Mouse (Mus musculus) telencephalon, adult 2 months (tissue): Measurements from ENCODE around the gene Blvrb.
"Not testable (repeated sequence)": the region's sequence is repeated elsewhere in the genome, so short reads cannot be mapped to it uniquely, and the experiment has no call there.

ENCODE experiments used
- DNase-seq: peaks from one replicate; pipeline ENCODE4 v3.0.0-alpha.2; 2011; ENCODE audit warnings: low read depth, low spot score

Blvrb gene

DNA sequence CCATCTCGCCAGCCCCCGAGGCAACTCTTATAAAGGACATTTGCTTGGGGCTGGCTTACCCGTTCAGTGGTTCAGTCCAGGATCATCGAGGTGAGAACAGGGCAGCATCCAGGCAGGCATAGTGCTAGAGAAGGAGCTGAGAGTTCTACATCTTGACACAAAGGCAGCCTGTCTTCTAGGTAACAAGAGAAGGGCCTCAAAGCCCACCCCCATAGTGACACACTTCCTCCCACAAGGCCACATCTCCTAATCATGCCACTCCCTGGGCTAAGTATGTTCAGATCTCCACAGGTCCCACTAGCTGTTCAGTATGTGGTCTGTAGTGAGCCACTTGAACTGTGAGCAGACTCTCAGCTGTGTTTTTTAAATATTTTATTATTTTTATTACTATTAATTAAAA is 36.1 kb downstream of the Blvrb start:
- DNase-seq, result no peak

DNA sequence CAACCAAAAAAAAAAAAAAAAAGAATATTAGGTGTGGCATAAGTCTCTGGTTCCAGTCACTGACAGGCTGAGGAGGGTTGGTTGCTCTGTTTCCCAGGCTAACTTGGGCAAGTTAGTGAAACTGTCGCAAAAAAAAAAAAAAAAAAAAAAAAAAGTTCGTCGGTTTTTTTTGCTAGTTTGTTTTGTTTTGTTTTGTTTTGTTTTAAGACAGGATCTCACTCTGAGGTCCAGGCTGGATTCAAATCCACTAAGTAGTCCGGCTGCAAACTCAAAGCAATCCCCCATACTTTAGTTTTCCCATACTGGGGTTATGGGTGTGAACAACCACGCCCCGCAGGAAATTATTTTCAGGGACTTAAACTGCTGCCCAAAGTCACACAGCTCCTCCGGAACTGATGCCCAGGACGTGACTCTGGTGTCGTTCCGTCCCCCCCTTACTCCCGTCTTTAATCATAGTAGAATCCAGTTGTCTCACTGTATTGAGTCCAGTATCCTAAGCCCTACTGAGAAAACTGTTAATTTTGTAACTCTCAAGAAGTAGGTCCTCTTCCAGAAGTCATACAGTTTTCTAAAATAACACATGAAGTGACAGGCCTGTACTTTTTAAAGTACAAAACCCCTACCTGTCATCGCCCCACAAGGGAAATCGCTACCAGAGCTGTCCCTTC is 38.5 kb downstream of the Blvrb start:
- no peak for DNase-seq

DNA sequence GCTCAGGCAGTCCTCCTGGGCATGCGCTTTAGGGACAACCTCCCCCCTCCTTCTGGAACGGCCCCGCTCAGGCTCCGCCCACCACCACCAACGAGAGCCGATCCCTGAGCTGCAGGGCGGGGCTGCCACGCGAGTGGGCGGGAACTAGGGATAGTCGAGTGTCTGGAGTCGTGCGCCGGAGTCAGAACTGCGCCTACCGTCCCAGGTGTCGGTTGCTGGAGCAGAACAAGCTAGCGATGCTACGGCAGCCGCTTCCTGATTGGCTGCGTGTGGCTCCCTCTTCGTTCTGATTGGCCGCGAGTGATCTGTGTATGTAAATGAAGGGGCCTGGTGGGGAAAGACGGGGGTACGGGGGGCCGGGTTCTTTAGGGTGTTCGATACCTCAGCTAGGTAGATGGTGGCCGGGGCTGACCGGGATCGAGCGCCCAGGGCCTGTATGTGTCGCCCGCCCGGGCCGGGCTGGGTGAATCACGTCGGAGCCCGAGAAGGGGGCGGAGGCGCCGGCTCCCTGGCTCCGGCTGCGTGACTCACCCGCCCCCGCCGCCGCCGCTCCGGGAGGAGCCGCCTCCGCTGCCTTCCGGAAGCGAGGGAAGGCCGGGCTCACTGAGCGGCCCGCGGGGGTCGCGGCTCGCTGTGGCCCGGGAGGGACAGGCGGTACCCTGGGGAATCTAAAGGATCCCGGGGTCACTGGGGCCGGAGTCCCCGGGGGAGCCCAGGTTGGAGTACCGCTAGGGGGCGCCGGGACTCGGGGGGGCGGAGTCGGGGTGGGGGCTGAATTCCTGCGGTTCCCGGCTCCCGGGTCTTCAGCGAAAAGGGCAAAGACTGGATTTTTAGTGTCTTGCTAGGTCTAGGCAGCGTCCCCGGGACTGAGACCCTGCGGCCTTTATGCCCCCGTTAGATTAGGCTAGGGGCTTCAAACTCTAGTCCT is 39.3 kb downstream of the Blvrb start, which contains the start of gene Sertad1:
Sertad1 (plus strand) TSS at position 141 of the 928 bp plus-strand sequence.
- DNase-seq, result peak; percentile 99

DNA sequence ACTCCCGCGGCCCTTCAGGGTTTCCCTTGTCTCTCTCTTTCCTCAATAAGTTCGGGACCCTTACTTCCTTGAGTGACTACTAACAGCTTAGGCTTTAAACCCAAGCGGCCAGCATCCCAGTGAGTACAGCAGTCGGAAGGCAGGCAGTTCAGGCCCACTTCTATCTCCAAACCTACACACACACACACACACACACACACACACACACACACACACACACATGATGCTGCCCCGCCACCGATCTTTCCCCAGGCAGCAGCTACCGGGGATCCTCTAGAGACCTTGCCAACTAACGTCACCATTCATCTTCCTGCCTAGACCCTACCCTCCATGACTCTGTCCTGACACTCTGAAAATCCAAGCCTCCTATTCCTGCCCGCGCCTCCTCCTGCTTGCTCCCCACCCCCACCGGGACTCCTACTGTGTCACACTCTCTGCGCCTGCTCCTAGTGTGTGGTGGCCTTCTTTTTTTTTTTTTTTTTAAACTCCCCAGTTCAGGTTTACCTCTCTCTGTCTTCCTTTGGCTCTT is 40.0 kb downstream of the Blvrb start:
- DNase-seq, result no peak

DNA sequence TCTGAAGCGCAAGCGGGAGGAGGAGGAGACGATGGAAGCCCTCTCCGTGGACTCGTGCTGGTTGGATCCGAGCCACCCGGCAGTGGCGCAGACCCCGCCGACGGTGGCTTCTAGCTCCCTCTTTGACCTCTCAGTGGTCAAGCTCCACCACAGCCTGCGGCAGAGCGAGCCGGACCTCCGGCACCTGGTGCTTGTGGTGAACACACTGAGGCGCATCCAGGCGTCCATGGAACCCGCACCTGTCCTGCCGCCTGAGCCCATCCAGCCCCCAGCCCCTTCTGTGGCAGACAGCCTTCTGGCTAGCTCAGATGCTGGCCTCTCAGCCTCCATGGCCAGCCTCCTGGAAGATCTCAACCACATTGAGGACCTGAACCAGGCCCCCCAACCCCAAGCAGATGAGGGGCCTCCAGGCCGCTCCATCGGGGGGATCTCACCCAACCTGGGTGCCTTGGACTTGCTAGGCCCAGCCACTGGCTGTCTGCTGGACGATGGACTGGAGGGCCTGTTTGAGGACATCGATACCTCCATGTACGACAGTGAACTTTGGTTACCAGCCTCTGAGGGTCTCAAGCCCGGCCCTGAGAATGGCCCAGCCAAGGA is 41.6 kb downstream of the Blvrb start:
- DNase-seq, result no peak

DNA sequence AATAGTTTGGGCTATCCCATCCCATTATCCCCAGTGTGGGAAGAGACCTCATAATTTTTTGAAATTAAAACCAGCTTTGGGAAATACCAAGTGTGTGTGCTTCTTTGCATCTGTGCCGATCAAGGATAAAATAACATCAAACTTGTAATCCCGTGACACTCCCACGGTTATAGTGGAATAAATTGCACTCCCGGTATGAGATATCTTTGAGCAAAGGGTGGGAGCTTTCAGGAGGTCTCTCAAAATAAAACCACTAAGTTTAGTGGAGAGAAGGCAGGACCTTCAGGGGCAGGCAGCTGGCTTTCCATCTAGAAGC is 42.4 kb downstream of the Blvrb start:
- no peak for DNase-seq

DNA sequence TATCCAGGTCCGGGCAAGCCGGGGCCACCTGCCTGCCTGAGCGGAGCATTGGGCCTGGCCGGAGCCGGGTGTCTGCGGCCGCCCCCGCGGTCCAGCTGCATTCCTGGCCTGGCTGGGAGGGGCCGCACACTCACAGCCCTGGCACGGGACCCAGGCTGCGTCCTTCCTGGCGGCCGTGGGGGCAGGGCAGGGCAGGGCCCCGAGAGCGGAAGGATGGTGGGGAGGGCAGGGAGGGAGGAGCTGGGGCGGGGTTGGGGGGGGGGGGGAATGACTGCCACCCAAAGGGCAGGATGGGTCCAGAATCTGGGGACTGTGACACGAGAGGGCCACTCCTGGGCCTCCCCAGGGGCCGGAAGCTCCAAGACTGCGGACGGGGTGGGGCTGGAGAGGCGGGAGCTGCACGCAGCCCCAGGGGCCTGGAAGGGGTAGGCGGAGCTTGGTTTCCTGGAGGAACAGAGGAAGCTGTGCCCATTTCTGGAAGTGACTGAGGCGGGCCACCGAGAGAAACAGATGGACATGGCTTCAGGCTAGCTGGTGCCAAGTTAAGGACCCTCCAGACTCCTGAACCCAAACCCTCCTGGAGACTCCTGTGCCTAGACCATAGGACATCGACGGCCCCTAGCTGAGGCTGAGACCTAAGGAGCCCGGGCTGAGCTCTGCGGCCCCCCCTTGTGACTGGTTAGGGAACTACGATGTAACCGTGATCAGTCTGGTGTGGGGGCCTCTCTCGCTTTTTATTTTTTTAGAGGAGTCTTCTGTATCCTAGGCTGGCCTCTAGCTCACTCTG is 43.0 kb downstream of the Blvrb start:
- DNase-seq, result no peak

DNA sequence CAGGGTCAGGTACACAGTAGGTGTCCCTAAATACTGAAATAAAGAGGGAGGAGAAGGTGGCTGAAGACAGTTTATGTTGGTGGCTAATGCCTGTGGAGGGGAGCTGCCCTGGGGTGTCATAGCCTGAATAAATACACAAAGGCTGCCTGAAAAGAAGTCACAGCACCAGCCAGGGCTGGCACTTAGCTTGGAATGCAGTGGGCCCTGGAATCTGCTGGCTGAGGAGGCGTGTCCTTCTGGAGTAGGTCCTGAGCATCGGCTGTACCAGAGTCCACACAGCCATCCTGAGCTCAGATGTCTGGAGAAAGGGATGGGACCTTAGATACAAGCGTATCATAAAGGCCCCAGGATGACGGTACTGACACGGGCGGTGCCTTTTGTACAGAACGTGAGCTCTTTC is 44.1 kb downstream of the Blvrb start:
- DNase-seq, result no peak

DNA sequence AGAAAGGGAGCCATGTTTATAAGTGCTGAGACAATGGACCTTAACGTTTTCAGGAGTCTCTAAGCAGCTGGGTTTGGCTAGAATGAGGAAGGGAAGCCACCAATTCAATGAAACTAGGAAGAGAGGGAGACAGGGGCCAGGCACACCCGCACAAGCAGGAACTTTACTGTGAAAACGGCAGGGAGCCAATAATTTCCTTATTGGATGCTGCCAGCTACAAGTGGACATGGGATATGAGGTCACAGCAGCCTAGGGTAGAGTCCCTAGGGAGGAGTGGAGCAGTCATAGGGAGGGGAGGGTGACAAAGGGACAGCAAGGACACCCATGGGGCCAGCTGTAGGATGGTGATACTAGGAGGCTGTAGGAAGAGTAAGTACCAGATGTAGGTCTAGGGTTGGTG is 45.2 kb downstream of the Blvrb start:
- DNase-seq, result no peak

DNA sequence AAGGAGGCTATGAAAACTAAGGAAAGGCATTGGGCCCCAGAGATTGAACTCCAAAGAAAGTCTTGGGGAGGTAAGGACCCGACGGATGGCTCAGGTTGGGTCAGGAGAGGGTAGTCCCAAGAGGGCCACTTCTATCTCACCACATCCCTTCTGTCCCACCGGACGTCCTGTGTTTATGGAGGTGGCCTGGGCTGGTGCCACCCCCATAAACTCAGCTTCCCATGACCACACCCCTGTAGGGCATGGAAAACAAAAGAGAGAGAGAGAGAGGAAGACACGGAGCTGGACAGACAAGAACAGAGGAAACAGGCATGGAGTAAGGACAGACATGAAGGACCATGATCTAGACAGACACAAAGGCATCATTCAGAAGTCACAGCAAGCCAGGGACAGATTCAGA is 45.7 kb downstream of the Blvrb start:
- DNase-seq, result no peak

DNA sequence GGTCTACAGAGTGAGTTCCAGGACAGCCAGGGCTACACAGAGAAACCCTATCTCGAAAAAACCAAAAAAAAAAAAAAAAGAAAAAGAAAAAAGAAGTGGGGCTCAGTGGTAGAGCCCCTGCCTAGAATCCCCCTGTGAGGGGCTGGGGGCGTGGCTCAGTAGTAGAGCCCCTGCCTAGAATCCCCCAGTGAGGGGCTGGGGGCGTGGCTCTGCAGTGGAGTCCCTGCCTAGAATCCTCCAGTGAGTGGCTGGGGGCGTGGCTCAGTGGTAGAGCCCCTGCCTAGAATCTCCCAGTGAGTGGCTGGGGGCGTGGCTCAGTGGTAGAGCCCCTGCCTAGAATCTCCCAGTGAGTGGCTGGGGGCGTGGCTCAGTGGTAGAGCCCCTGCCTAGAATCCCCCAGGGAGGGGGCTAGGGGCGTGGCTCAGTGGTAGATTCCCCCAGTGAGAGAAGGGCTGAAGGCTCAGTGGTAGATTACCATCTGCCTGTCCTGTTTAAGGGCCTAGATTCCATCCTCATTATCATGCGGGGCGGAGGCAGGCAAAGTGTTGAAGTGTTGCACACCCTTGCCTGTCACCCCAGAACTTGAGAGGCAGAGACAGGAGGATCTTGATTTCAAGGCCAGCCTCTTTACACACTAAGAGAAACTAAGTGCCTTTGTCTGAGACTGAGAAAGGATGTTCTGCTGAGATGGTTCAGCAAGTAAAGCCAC is 47.0 kb downstream of the Blvrb start:
- DNase-seq, result not testable (repeated sequence)

DNA sequence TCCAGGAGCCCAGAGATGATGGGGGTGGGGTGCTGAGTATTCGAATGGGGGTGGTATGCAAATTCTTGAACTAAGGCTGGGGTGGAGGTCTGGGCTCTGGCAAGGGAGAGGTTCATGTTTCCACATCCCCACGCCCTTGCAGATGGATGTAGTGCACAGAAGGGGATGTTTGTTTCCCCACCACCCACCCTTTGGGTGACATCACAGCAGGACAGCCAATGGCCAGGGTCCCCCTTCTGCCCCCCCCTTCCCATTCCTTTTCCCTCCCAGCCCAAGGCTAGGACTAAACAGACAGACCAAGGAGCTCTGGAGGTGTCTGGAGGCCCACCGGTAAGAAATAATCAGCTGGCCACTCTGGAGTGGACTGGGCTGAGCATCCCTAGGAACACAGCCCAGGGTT is 51.3 kb downstream of the Blvrb start, which contains the start of gene Prx:
Prx (plus strand) TSS at position 289 of the 400 bp plus-strand sequence.
- DNase-seq, result no peak

DNA sequence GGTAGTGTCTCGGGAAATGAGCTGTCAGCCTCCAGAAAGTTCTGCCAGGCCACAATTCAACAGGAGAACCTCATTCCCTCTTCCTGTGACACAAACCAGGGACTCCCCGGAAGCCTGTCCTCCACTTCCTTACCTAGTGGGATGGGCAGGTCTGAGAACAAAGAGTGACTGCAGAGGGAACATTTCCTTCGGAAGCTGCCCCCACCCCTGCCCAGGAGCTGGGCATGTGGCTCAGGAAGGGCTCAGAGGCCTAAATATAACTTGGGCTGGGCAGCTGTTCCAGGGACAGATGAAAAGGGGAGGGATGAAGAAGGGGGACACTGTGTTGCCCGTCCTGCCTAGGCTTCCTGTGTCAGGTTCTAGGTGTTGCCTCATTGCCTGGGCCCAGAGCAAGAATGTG is 53.8 kb downstream of the Blvrb start:
- no peak for DNase-seq

DNA sequence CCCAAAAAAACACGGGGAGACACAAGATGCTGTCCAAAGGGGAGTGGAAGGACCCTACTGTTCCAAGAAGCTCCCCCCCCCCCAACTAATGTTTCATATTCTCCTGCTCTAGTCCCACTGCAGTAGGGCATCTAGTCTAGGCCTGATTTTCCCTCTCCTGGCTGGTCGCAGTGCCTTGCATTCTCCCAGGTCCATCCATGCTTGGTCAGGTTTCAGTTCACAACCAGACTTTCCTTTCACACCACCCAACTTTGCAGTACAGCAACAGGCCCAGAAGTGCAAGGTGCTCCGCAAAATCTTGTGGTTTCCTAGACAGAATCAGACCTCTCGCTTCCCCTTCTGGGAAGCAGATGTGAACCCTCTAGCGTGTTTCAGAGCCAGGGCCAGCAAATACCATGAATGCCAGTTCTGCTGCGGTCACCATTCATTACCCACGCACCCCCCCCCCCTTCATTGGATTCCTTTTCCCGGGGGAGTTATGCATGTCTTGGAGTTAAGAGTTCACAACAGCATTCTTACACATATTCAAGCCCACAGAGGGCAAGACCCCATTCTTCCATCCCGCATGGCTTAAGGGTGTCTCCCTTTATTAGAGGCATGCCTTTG is 59.1 kb downstream of the Blvrb start:
- no peak for DNase-seq

DNA sequence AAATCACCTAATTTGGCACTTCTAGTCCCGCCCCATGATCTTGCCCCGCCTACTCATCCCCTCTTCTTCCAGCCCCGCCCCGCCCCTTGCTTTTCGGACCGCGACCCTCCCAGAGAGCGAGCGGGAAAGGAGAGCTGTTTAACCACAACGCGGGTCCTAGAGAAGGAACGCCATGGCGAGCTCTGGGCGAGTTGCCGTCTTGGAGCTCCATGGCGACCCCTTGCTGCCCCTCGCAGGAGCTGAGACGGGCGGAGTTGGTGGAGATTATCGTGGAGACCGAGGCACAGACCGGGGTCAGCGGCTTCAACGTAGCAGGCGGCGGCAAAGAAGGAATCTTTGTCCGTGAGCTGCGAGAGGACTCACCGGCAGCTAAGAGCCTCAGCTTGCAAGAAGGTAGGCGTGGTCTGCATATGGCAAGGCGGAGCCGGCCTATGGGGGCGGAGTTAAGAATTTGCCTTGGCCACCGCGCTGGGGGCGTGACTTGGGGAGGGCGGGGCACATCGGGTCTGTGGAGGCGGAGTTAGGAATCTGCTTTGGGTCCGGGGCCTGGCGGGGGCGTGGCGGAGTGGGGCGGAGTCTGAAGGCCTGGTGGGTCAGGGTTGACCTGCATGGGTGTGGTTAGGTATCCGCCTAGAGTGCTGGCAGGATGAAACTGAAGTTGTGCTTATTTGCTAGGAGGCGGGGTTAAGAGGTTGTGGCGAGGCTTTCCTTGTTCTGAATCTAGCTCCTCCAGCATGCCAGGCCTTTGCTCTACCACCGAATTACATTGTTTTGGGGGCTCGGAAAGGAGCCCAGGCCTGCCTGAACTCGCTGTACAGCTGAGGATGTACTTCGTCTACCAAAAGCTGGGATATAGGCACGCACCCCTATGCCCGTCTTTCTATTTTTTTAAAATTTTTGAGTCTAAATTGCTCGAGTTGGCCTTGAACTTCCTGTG is 60.2 kb downstream of the Blvrb start:
- peak; percentile 82 for DNase-seq

DNA sequence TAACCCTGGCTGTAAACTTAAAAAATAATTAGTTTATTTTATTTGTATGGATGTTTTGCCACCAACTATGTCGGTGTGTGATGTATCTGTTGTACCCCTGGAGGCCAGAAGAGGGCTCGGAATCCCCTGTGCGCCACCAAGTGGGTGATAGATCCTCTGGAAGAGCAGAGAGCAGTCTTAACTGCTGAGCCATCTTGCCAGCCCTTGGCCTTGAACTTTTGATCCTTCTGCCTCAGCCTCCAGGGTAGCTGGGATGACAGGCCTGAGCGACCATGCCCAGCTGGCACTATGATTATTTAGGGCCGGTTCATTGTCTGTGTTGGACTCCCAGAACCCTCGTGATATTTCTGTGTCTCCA is 60.8 kb downstream of the Blvrb start:
- DNase-seq, result no peak

DNA sequence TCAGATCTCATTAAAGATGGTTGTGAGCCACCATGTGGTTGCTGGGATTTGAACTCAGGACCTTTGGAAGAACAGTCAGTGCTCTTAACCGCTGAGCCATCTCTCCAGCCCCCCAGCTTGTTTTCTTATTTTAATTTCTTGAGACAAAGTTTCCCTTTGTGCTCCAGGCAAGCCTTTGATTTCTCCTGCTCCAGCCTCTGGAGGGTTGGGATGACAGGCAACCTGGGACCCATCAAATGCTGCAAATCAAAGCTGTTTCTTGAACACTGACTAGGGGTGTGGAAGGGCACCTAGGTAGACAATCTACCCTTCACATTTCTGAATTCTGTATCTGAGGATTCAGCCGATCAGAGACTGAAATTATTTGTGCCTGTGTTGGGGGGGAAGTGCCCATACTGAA is 63.0 kb downstream of the Blvrb start:
- DNase-seq, result no peak

DNA sequence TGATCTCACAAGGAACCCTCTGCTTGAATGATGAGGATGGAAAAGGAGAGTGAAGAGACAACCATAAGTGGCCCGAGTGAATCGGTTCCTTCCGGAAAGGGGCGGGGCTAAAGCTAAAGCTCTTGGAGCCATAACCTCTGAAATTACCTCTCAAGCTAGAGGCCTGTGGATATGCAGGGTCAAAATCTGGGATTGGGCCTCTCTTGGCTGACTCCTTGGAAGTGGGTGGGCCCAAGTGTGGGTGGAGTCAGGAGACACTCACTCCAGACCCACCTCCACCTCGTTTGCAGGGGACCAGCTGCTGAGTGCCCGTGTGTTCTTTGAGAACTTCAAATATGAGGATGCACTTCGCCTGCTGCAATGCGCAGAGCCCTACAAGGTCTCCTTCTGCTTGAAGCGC is 67.2 kb downstream of the Blvrb start:
- DNase-seq, result no peak
